23 mouse cellular contexts compared by ENCODE assay signal in genomic region chr5:115668986-115669385, GRCm38 (mm10).
"Had no signal": no experiment of that assay in that cellular context is flagged by ENCODE, and none has a peak within 500 bp of the region (broad histone marks: within the 10 kb centered on the region; RNA-seq: fewer than 3 reads in every experiment).

No protein-coding gene starts in this region.

- DNase-seq: gastrocnemius, postnatal 14 days; gastrocnemius, postnatal 36 days; heart, adult 18-20 months; heart, postnatal 10 days; kidney, adult 11 months; kidney, adult 2 months; kidney, adult 9 months; kidney, postnatal 14 days; kidney, postnatal 36 days; layer of hippocampus, adult 9-11 months; layer of hippocampus, postnatal 36 days; left cerebral cortex, postnatal 4 days; liver, embryonic 13.5 days had no signal

- H3K27ac ChIP-seq: hindbrain, embryonic 13.5 days; hindbrain, embryonic 15.5 days; hindbrain, postnatal 0 days; kidney, embryonic 15.5 days; kidney, postnatal 0 days; limb, embryonic 13.5 days; limb, embryonic 15.5 days; liver, embryonic 13.5 days had no signal

- H3K4me2 ChIP-seq: heart, embryonic 12.5 days; hindbrain, embryonic 13.5 days; hindbrain, embryonic 15.5 days; kidney, embryonic 15.5 days; limb, embryonic 13.5 days; limb, embryonic 15.5 days; liver, embryonic 11.5 days; liver, embryonic 13.5 days had no signal

- H3K9ac ChIP-seq: heart, embryonic 12.5 days; hindbrain, embryonic 13.5 days; hindbrain, embryonic 15.5 days; kidney, embryonic 15.5 days; limb, embryonic 13.5 days; limb, embryonic 15.5 days; liver, embryonic 13.5 days had no signal

- H3K4me1 ChIP-seq: limb, embryonic 13.5 days; limb, embryonic 15.5 days; liver, embryonic 13.5 days had no signal

- H3K27me3 ChIP-seq: hindbrain, embryonic 13.5 days; hindbrain, embryonic 15.5 days; kidney, embryonic 15.5 days; limb, embryonic 13.5 days had no signal

- H3K9me3 ChIP-seq: heart, embryonic 12.5 days; hindbrain, embryonic 13.5 days; hindbrain, embryonic 15.5 days; kidney, embryonic 15.5 days; limb, embryonic 13.5 days; limb, embryonic 15.5 days had no signal

- H3K4me3 ChIP-seq: heart, embryonic 12.5 days; hindbrain, embryonic 13.5 days; hindbrain, embryonic 15.5 days; kidney, embryonic 15.5 days; limb, embryonic 13.5 days; limb, embryonic 15.5 days; liver, embryonic 13.5 days had no signal

- H3K36me3 ChIP-seq: heart, embryonic 12.5 days; kidney, embryonic 15.5 days; limb, embryonic 13.5 days; limb, embryonic 15.5 days; liver, embryonic 13.5 days had no signal

- ATAC-seq: hindbrain, postnatal 0 days; intestine, embryonic 16.5 days had no signal
